ENCODE assay signal across 21 mouse cellular contexts in genomic region chr5:148065251-148065650, GRCm38 (mm10).
DNase-seq lines count a peak whose midpoint lies in the region; ATAC-seq and TF ChIP-seq lines count a peak whose summit lies in the region.
"Had no signal": no experiment of that assay in that cellular context is flagged by ENCODE, and none has a peak within 500 bp of the region (broad histone marks: within the 10 kb centered on the region; RNA-seq: fewer than 3 reads in every experiment).

No protein-coding gene starts in this region.

- 61% methylated on average over 5 of the region's 5 CpGs for WGBS in forebrain, postnatal 0 days
- 84% methylated on average over 5 of the region's 5 CpGs for WGBS in forebrain, embryonic 10.5 days

- no peaks in the 10 kb centered on the region for H3K27me3 ChIP-seq in forebrain, postnatal 0 days (ENCODE audit: insufficient read depth, low read length)
- no peaks in the 10 kb centered on the region for H3K27me3 ChIP-seq in forebrain, embryonic 10.5 days (ENCODE audit: poor library complexity, severe bottlenecking)
- H3K27me3 ChIP-seq: heart, embryonic 13.5 days had no signal

- no peak overlapping the region for H3K4me3 ChIP-seq in forebrain, postnatal 0 days (ENCODE audit: low read depth, low read length)
- H3K4me3 ChIP-seq in forebrain, embryonic 10.5 days: no peak overlapping the region
- H3K4me3 ChIP-seq: heart, adult 2 months; heart, embryonic 10.5 days; heart, embryonic 13.5 days had no signal

- no peak overlapping the region for H3K27ac ChIP-seq in forebrain, postnatal 0 days (ENCODE audit: low read depth, low read length)
- no peak overlapping the region for H3K27ac ChIP-seq in forebrain, embryonic 10.5 days
- H3K27ac ChIP-seq: heart, adult 2 months; heart, embryonic 10.5 days; heart, embryonic 13.5 days; hindbrain, embryonic 14.5 days had no signal

- H3K4me1 ChIP-seq in forebrain, postnatal 0 days (ENCODE audit: insufficient read depth): no peaks in the 10 kb centered on the region
- no peaks in the 10 kb centered on the region for H3K4me1 ChIP-seq in forebrain, embryonic 10.5 days
- H3K4me1 ChIP-seq: heart, embryonic 10.5 days; heart, embryonic 13.5 days had no signal

- ATAC-seq in forebrain, postnatal 0 days: no peak
- ATAC-seq: activated CD4-positive, CD25-positive, alpha-beta regulatory T cell, adult 4 months; forebrain, embryonic 14.5 days had no signal

- no peak for TF ChIP-seq CTCF in forebrain, postnatal 0 days (IDR thresholded peaks at IDR 0.05; ENCODE audit: low read depth)

- DNase-seq in forebrain, postnatal 0 days: peak; percentile 46
- DNase-seq in forebrain, embryonic 10.5 days (ENCODE audit: extremely low spot score, low spot score): no peak
- peak; percentile 10 for DNase-seq in right cerebral cortex, adult 18-20 months
- no peak for DNase-seq in right cerebral cortex, postnatal 25 days
- DNase-seq in brain, adult 2 months (ENCODE audit: low read depth, low spot score): peak; percentile 58
- peak; percentile 23 for DNase-seq in telencephalon, adult 2 months (ENCODE audit: low read depth, low spot score)
- DNase-seq in ovary, adult 18-20 months (ENCODE audit: low spot score): no peak
- DNase-seq: adrenal gland, adult 8-10 months; adrenal gland, postnatal 25 days; cerebellum, adult 18-20 months; cerebellum, adult 9-10 months; cerebellum, postnatal 14 days; gastrocnemius, postnatal 25 days; heart, adult 2 months; heart, postnatal 14 days; heart, postnatal 4 days had no signal

- no peak overlapping the region for H3K4me2 ChIP-seq in forebrain, postnatal 0 days (ENCODE audit: low read depth)
- H3K4me2 ChIP-seq: heart, embryonic 13.5 days; hindbrain, embryonic 14.5 days had no signal

- no peaks in the 10 kb centered on the region for H3K36me3 ChIP-seq in forebrain, postnatal 0 days (ENCODE audit: insufficient read depth)
- no peaks in the 10 kb centered on the region for H3K36me3 ChIP-seq in forebrain, embryonic 10.5 days (replicated peaks)
- H3K36me3 ChIP-seq: heart, embryonic 10.5 days; heart, embryonic 13.5 days had no signal

- no peak overlapping the region for H3K9ac ChIP-seq in forebrain, postnatal 0 days
- H3K9ac ChIP-seq: heart, embryonic 13.5 days; hindbrain, embryonic 14.5 days had no signal

- H3K9me3 ChIP-seq in forebrain, postnatal 0 days (ENCODE audit: low read length): no peaks in the 10 kb centered on the region
- peaks cover 10% of the 10 kb centered on the region for H3K9me3 ChIP-seq in forebrain, embryonic 10.5 days
- H3K9me3 ChIP-seq: heart, embryonic 10.5 days had no signal

Comparison
In these comparisons a context has a peak if more than half of its experiments do, and no peak if none do; other contexts are left out.
1. DNase-seq: peak in forebrain, postnatal 0 days (single experiment), right cerebral cortex, adult 18-20 months (single experiment), brain, adult 2 months (single experiment) and telencephalon, adult 2 months (single experiment); none in forebrain, embryonic 10.5 days (single experiment), right cerebral cortex, postnatal 25 days (single experiment) and ovary, adult 18-20 months (single experiment).